In the genomic region with DNA sequence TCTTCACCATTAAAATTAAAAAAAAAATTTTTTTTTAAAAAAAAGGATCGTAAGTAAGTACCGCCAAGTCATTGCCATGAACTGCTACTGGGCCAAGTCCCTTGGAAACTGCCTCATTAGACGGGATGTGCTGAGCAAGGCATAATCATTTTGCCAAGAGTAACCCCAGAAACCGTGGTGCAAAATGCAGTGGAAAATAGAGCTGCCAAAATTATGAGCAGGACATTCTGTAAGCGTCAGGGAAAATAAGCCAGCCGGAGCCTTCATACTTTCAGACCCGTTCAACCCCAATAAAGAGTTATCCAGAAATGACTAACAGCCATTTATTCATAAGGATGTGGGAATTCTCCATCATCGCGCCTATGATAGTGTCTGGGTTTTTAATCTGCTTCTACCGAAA, we compare ENCODE assay signal across 8 mouse cellular contexts.
A peak's percentile ranks its signal among the peaks of the same experiment; 100 is the strongest.
DNase-seq lines count a peak whose midpoint lies in the region; ATAC-seq and TF ChIP-seq lines count a peak whose summit lies in the region.

No protein-coding gene starts in this region.

- peak overlapping the region; percentile 86 for H3K4me3 ChIP-seq in gastrocnemius, adult 2 months
- peak overlapping the region; percentile 74 for H3K4me3 ChIP-seq in brown adipose tissue, adult 24 weeks (ENCODE audit: insufficient read depth, low read depth, low read length)
- H3K4me3 ChIP-seq in hindbrain, embryonic 15.5 days = peak overlapping the region; percentile 74
- H3K4me3 ChIP-seq in liver, embryonic 16.5 days (ENCODE audit: low read depth, low read length) = peak overlapping the region; percentile 62

- peak overlapping the region; percentile 87 for H3K27ac ChIP-seq in gastrocnemius, adult 2 months
- peak overlapping the region; percentile 93 for H3K27ac ChIP-seq in brown adipose tissue, adult 24 weeks (replicated peaks; ENCODE audit: low read depth, low read length)
- peak overlapping the region; percentile 94 for H3K27ac ChIP-seq in hindbrain, embryonic 15.5 days (replicated peaks)
- H3K27ac ChIP-seq in liver, embryonic 16.5 days (ENCODE audit: low read length) = peak overlapping the region; percentile 75

- H3K36me3 ChIP-seq in hindbrain, embryonic 15.5 days = no peaks in the 10 kb centered on the region
- H3K36me3 ChIP-seq in liver, embryonic 16.5 days (ENCODE audit: control insufficient read depth, insufficient read depth) = no peaks in the 10 kb centered on the region

- peaks cover 12% of the 10 kb centered on the region for H3K4me1 ChIP-seq in brown adipose tissue, adult 24 weeks (ENCODE audit: control insufficient read depth, insufficient read depth, insufficient read length, low read length)
- H3K4me1 ChIP-seq in hindbrain, embryonic 15.5 days (replicated peaks) = peaks cover 49% of the 10 kb centered on the region
- peaks cover 2% of the 10 kb centered on the region for H3K4me1 ChIP-seq in liver, embryonic 16.5 days (ENCODE audit: control insufficient read depth, low read depth, low read length)

- intact Hi-C loops in gastrocnemius, adult 2 months (cut with DNase I) = loop anchor here (2.0 kb wide), 1 partner anchor 17 kb away; no protein-coding TSS in a partner anchor

- H3K27me3 ChIP-seq in hindbrain, embryonic 15.5 days = no peaks in the 10 kb centered on the region
- peaks cover 5% of the 10 kb centered on the region for H3K27me3 ChIP-seq in liver, embryonic 16.5 days (ENCODE audit: control insufficient read depth, insufficient read depth, low read depth, low read length)

- H3K4me2 ChIP-seq in hindbrain, embryonic 15.5 days = peak overlapping the region; percentile 78
- peak overlapping the region; percentile 67 for H3K4me2 ChIP-seq in liver, embryonic 16.5 days (ENCODE audit: low read depth, low read length)

- TF ChIP-seq CTCF in gastrocnemius, adult 2 months (IDR thresholded peaks at IDR 0.05) = no peak

- WGBS in hindbrain, embryonic 15.5 days = 7% methylated on average over 10 of the region's 10 CpGs
- WGBS in liver, embryonic 16.5 days (ENCODE audit: insufficient replicate concordance) = 24% methylated on average over 10 of the region's 10 CpGs

- no peak for DNase-seq in gastrocnemius, adult 2 months
- DNase-seq in gastrocnemius, adult 8-10 months (ENCODE audit: low spot score in 2 of 2) = no peak
- no peak for DNase-seq in right cerebral cortex, postnatal 14 days
- no peak for DNase-seq in embryo, embryonic 10 days (ENCODE audit: low spot score)
- DNase-seq in ovary, postnatal 14 days (ENCODE audit: low spot score) = no peak

- ATAC-seq in hindbrain, embryonic 15.5 days (ENCODE audit: low FRiP score, low read depth) = no peak
- no peak for ATAC-seq in liver, embryonic 16.5 days (ENCODE audit: low read depth)

- H3K9ac ChIP-seq in hindbrain, embryonic 15.5 days = peak overlapping the region; percentile 69
- peak overlapping the region; percentile 48; the same call in 1 of the 2 replicates for H3K9ac ChIP-seq in liver, embryonic 16.5 days (ENCODE audit: low read depth, low read length)

- no peaks in the 10 kb centered on the region for H3K9me3 ChIP-seq in hindbrain, embryonic 15.5 days
- H3K9me3 ChIP-seq in liver, embryonic 16.5 days (replicated peaks; ENCODE audit: control insufficient read depth, low read length) = no peaks in the 10 kb centered on the region
